Mouse (Mus musculus) olfactory bulb, adult 2 months (tissue): Measurements from ENCODE around the gene Atp5j.

Experiments used
- CTCF ChIP-seq: fragments of 200-500 bp; IDR thresholded peaks from 2 replicates; pipeline ENCODE4 v1.5.1; 2012; ENCODE audit warnings: low read depth, mild to moderate bottlenecking, low read length, moderate library complexity; ENCODE audit not compliant: insufficient read depth
- POLR2A ChIP-seq: fragments of 200-500 bp; IDR thresholded peaks from 2 replicates; pipeline ENCODE4 v1.6.1; 2012; ENCODE audit warnings: mild to moderate bottlenecking, low read depth, low read length, moderate library complexity; ENCODE audit not compliant: insufficient read depth

DNA sequence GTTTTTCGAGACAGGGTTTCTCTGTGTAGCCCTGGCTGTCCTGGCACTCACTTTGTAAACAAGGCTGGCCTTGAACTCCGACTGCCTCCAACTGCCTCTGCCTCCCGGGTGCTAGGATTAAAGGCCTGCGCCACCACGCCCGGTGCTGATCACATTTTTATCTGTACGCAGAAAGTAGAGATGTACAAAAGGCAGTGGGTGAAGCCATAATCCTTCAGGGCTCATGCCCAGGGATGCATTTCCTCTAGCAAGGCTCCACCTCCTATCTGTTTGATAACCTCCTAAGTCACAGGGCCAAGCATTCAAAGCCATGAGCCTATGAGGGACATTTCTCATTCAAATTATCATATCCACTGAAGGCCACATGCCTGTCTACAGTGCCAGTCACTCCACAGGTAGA lies 27.6 kb downstream of the Atp5j start:
- TF ChIP-seq CTCF (no peak), POLR2A (no peak)
